Mouse (Mus musculus) liver, adult 2 months (tissue): ENCODE measurements around the gene Crabp1.

Source experiments
- CTCF ChIP-seq: fragments of 200-500 bp; IDR thresholded peaks from 2 replicates; pipeline ENCODE4 v1.5.1; 2011; ENCODE audit warnings: low read depth, low read length, control low read depth
- POLR2A ChIP-seq: fragments of 200-500 bp; IDR thresholded peaks from 2 replicates; pipeline ENCODE4 v1.6.1; 2011; ENCODE audit warnings: low read length, control low read depth; ENCODE audit not compliant: insufficient read depth; ENCODE audit errors: extremely low read depth

GRCm38 (mm10) chr9:54821442-54822100 lies 57.0 kb downstream of the Crabp1 start:
- TF ChIP-seq CTCF (peak; percentile 67), POLR2A (no peak)
